Mouse (Mus musculus): ENCODE measurements around the gene Cgas.

The Cgas gene

GRCm38 (mm10) chr9:78451382-78451781 is 8.3 kb upstream of the Cgas start:
- DNase-seq = no peak

- DNase-seq = no peak
Measured at GRCm38 (mm10) chr9:78450404-78450803, 7.4 kb upstream of the Cgas start.

- peak; percentile 83 for DNase-seq
Measured at GRCm38 (mm10) chr9:78447973-78448873, 5.2 kb upstream of the Cgas start, which contains the start of the genes Mto1 and Gm17324. Gene Mto1, plus strand, starts transcription at chr9:78448208. Gene Gm17324, minus strand, starts transcription at chr9:78448786.

GRCm38 (mm10) chr9:78447606-78447972 is 4.6 kb upstream of the Cgas start:
- DNase-seq = no peak

- no peak for DNase-seq
Measured at GRCm38 (mm10) chr9:78442237-78442578, 829 bp downstream of the Cgas start.

- DNase-seq = no peak
Measured at GRCm38 (mm10) chr9:78439426-78439825, 3.6 kb downstream of the Cgas start.

GRCm38 (mm10) chr9:78432471-78432870 is 10.6 kb downstream of the Cgas start:
- DNase-seq = no peak

- no peak for DNase-seq
Measured at GRCm38 (mm10) chr9:78430486-78430885, 12.6 kb downstream of the Cgas start.

GRCm38 (mm10) chr9:78429551-78429950 is 13.5 kb downstream of the Cgas start:
- no peak for DNase-seq

GRCm38 (mm10) chr9:78428870-78429432 is 14.1 kb downstream of the Cgas start:
- no peak for DNase-seq

- no peak for DNase-seq
Measured at GRCm38 (mm10) chr9:78428185-78428584, 14.9 kb downstream of the Cgas start.

GRCm38 (mm10) chr9:78427362-78427781 is 15.7 kb downstream of the Cgas start:
- DNase-seq = no peak

GRCm38 (mm10) chr9:78401596-78401995 is 41.4 kb downstream of the Cgas start:
- DNase-seq = no peak

GRCm38 (mm10) chr9:78400570-78400969 is 42.5 kb downstream of the Cgas start:
- no peak for DNase-seq

GRCm38 (mm10) chr9:78396517-78396916 is 46.5 kb downstream of the Cgas start:
- DNase-seq = no peak

- no peak for DNase-seq
Measured at GRCm38 (mm10) chr9:78395630-78396351, 47.2 kb downstream of the Cgas start, which contains the start of gene Ddx43. Gene Ddx43, plus strand, starts transcription at chr9:78395777.

GRCm38 (mm10) chr9:78395244-78395629 is 47.8 kb downstream of the Cgas start:
- no peak for DNase-seq

- no peak for DNase-seq
Measured at GRCm38 (mm10) chr9:78394602-78395001, 48.4 kb downstream of the Cgas start.

- DNase-seq = no peak
Measured at GRCm38 (mm10) chr9:78393741-78394140, 49.3 kb downstream of the Cgas start.

GRCm38 (mm10) chr9:78389981-78390380 is 53.1 kb downstream of the Cgas start:
- DNase-seq = no peak

GRCm38 (mm10) chr9:78386947-78387346 is 56.1 kb downstream of the Cgas start:
- DNase-seq = no peak

GRCm38 (mm10) chr9:78385893-78386292 is 57.1 kb downstream of the Cgas start:
- DNase-seq = no peak

Data from cerebellum, adult 11 months (tissue).